Mouse (Mus musculus) adrenal gland (tissue): Measurements from ENCODE around the gene Celf5.

Experiments used
- intact Hi-C: fragments of 180-260 bp; cut with DNase I; formaldehyde crosslinking; loops from one replicate; pipeline ENCODE4 v1.15.1; 2025
- microRNA-seq, 2 experiments: library from miRNA; unstranded; fragments of <30 nt; microRNA quantifications; one replicate each; pipeline ENCODE4; 2019

Celf5 gene

GRCm38 (mm10) chr10:81417227-81418215 lies 65.0 kb downstream of the Celf5 start:
- intact Hi-C loops = no loop called here

- intact Hi-C loops = no loop called here
Observed at GRCm38 (mm10) chr10:81416581-81417226, 65.8 kb downstream of the Celf5 start.

- intact Hi-C loops = no loop called here
Observed at GRCm38 (mm10) chr10:81415549-81416310, 66.8 kb downstream of the Celf5 start.

GRCm38 (mm10) chr10:81415146-81415545 lies 67.4 kb downstream of the Celf5 start:
- intact Hi-C loops = no loop called here

GRCm38 (mm10) chr10:81414682-81415081 lies 67.8 kb downstream of the Celf5 start:
- intact Hi-C loops = no loop called here

- intact Hi-C loops = no loop called here
Observed at GRCm38 (mm10) chr10:81413310-81414261, 68.9 kb downstream of the Celf5 start.

GRCm38 (mm10) chr10:81412586-81413309 lies 69.8 kb downstream of the Celf5 start:
- intact Hi-C loops = no loop called here

GRCm38 (mm10) chr10:81411471-81412400 lies 70.8 kb downstream of the Celf5 start:
- intact Hi-C loops = no loop called here

- intact Hi-C loops = no loop called here
Observed at GRCm38 (mm10) chr10:81410981-81411380, 71.5 kb downstream of the Celf5 start.

GRCm38 (mm10) chr10:81410350-81410749 lies 72.2 kb downstream of the Celf5 start:
- intact Hi-C loops = no loop called here

GRCm38 (mm10) chr10:81409330-81409729 lies 73.2 kb downstream of the Celf5 start:
- intact Hi-C loops = no loop called here

Small RNA genes lying within 50 kb of the gene (microRNA-seq; reads per million reads assigned to microRNA genes)
- gene Gm25595 (0 reads per million in 2 experiments), gene Mir1191b (0.12 to 0.57 reads per million in 2 experiments)
